Mouse (Mus musculus) stomach, postnatal 0 days (tissue): Measurements from ENCODE around the gene Ncstn. TPM values are rescaled to one million over a fixed set of nuclear protein-coding genes. Genes with fewer than 3 reads are reported as not detected.

Source experiments
- ATAC-seq: fragments of 200-750 bp; cut with Nextera tagmentation; 2 replicates; pipeline ENCODE4 v1.8.0; 2017; ENCODE audit not compliant: low FRiP score, low TSS enrichment
- DNase-seq: peaks from one replicate; pipeline ENCODE4 v3.0.0-alpha.2; 2016; ENCODE audit warnings: low spot score
- H3K27ac ChIP-seq: fragments of 300-500 bp; sonication (generic); replicated peaks from 2 replicates; pipeline ENCODE4 v1.5.1; 2014; ENCODE audit warnings: mild to moderate bottlenecking, control low read depth
- H3K27me3 ChIP-seq: fragments of 300-500 bp; sonication (generic); 2 replicates; pipeline ENCODE4 v1.6.1; 2014; ENCODE audit warnings: low read length; ENCODE audit not compliant: control insufficient read depth, insufficient read depth
- H3K36me3 ChIP-seq: fragments of 300-500 bp; sonication (generic); 2 replicates; pipeline ENCODE4 v1.6.1; 2014; ENCODE audit warnings: low read length, mixed read lengths; ENCODE audit not compliant: control insufficient read depth, insufficient read depth
- H3K4me1 ChIP-seq: fragments of 300-500 bp; sonication (generic); replicated peaks from 2 replicates; pipeline ENCODE4 v1.6.1; 2014; ENCODE audit warnings: antibody characterized with exemption; ENCODE audit not compliant: control insufficient read depth, insufficient read depth
- H3K4me2 ChIP-seq: fragments of 300-500 bp; sonication (generic); replicated peaks from 2 replicates; pipeline ENCODE4 v1.6.1; 2014; ENCODE audit warnings: low read depth, mild to moderate bottlenecking, control low read depth, moderate library complexity
- H3K4me3 ChIP-seq: fragments of 300-500 bp; sonication (generic); 2 replicates; pipeline ENCODE4 v1.5.1; 2014; ENCODE audit warnings: low read depth, low read length, control low read depth
- H3K9ac ChIP-seq: fragments of 300-500 bp; sonication (generic); 2 replicates; pipeline ENCODE4 v1.6.1; 2014; ENCODE audit warnings: mild to moderate bottlenecking, low read length, control low read depth, mixed read lengths
- H3K9me3 ChIP-seq: fragments of 300-500 bp; sonication (generic); 2 replicates; pipeline ENCODE4 v1.6.1; 2016; ENCODE audit warnings: low read length; ENCODE audit not compliant: control insufficient read depth
- CTCF ChIP-seq: IDR thresholded peaks from 2 replicates; pipeline ENCODE4 v1.5.1; 2016; ENCODE audit warnings: antibody characterized with exemption, low read depth, mild to moderate bottlenecking, moderate library complexity
- EP300 ChIP-seq: optimal IDR thresholded peaks from 2 replicates; pipeline ENCODE3; 2016; ENCODE audit warnings: antibody characterized with exemption
- WGBS: fragments of 180-500 bp; shearing (Covaris S2); extraction: QIAGEN DNeasy Blood & Tissue Kit; methylation state at CpG from one replicate; pipeline ENCODE4 v1.1.7; 2014; 5-methylcytosine and 5-hydroxymethylcytosine counted together
- polyA plus RNA-seq: library from polyadenylated mRNA; unstranded; fragments of >200 nt; fragmentation: Nextera tagmentation; extraction: Ambion mirVana; gene quantifications from 2 replicates; pipeline ENCODE4 v1.2.1, GENCODE M21; 2015

Gene Ncstn
- polyA plus RNA-seq, 1 experiment from 2014 or later = 79.3 TPM

DNA sequence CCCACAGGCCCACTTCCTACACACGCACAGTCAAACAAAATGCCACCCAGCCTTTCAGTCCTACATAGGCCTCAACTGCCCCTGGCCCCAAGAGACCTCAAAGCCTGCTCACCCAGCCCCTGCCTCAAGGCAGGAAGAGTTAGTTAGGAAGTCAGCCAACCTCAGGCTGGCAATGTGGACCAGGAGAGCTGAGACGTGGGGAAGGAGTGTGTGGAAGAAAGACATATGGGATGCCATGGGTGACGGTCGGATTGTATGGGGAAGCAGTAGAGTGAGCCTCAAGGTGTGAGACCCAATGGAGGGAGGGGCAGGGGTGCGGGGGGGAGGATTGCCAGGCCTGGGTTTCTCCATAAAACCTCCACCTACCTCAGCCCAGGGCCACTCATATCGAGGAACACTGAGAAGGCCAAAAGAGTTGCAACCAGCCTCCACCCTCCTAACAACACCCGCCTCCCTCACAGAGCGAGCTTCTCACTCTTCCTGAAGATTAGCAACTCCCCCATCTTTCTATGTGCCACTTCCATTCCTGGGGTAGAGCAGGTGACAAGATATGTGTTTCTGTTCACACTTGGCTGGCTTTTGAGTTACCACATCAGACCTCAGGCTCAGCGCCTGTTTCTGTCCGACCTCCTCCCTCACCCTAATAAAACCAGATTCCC is 62.6 kb downstream of the Ncstn start:
- peak overlapping the region; percentile 13; the same call in 1 of the 2 replicates for H3K27ac ChIP-seq
- DNase-seq = no peak
- no peak for TF ChIP-seq EP300
- TF ChIP-seq CTCF = no peak

DNA sequence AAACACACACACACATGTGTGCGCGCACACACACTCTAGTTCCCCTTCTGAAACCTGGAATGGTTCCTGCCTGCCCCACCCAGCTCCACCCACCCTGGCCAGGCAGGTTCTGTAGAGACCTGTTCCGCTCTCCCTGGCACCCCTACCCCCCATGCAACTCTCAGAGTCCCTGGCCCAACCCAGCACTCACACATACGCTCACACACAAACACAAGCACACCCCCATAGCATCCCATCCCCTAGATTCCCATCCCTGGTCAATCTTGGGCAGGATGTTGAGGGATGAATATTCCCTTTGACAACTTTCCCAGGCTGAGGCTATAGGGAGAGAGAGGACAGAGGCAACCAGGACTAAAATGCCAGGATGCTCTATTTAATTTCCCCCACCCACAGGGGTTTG is 63.3 kb downstream of the Ncstn start:
- DNase-seq = peak; percentile 66
- H3K27ac ChIP-seq = peak overlapping the region; percentile 13; the same call in 1 of the 2 replicates

More for the DNA sequence above, 62.6 kb downstream of the Ncstn start:
- H3K27me3 ChIP-seq = no peaks in the 10 kb centered on the region
- H3K36me3 ChIP-seq = no peaks in the 10 kb centered on the region
- H3K9me3 ChIP-seq = no peaks in the 10 kb centered on the region
- peaks cover 2% of the 10 kb centered on the region; the same call in 1 of the 2 replicates for H3K4me1 ChIP-seq
- ATAC-seq = no peak
- 68% methylated on average over 10 of the region's 10 CpGs for WGBS
- H3K9ac ChIP-seq = no peak overlapping the region
- H3K4me3 ChIP-seq = no peak overlapping the region
- no peak overlapping the region for H3K4me2 ChIP-seq

DNA sequence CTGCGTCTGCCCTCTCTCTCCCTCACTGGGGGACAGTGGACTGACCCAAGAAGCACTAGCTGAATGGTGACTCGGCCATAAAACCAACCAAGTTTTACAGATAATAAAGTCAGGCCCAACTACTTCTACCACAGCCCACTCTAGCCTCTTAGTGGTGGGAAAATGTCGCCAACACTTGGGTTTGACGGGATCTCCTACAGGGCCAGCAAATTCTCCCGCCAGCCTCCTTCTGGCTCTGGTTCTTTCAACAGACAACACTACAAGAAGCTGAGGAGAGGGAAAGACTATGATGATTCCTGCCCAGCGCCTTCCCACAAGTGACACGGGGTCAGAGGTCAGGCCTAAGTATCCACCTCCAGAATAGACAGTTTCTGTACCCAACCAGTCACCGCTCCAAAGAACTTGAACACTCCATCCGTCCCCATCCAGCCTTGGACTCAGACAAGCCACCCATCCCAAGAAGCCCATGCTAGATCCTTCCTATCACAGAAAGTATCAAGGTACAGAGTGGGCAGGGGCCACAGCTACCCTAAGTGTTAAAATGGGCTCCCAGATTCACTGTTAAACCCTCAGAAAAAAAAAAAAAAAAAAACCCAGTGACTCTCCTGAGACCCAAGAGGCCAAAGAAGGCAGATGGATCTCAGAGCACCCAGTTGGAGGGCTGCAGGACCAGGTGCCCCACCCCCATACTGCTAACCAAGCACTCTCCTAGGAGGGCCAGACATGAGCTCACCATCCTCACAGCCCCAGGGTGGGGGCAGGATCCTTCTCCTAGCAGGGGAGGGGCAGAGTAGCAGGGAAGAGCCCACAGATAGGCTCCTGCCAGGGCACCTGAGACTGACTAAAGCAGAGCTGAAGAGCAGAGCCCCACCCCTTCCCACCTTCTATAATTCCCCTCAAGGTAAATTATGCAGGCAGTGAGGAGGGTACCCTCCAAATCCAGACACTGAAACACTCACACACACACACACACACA is 64.0 kb downstream of the Ncstn start:
- Histone ChIP-seq H3K4me2 (peak overlapping the region; percentile 14), H3K27ac (no peak overlapping the region; the same call in 1 of the 2 replicates), H3K9ac (no peak overlapping the region), H3K4me3 (no peak overlapping the region), H3K4me1 (peaks cover 2% of the 10 kb centered on the region; the same call in 1 of the 2 replicates), H3K27me3 (no peaks in the 10 kb centered on the region), H3K9me3 (no peaks in the 10 kb centered on the region), H3K36me3 (no peaks in the 10 kb centered on the region)
- TF ChIP-seq EP300 (no peak), CTCF (no peak)
- peak; percentile 59 for ATAC-seq
- no peak for DNase-seq
- WGBS = 92% methylated on average over 9 of the region's 9 CpGs

More for the DNA sequence above, 63.3 kb downstream of the Ncstn start:
- peak; percentile 81 for ATAC-seq
- TF ChIP-seq EP300 (no peak), CTCF (no peak)
- Histone ChIP-seq H3K9ac (no peak overlapping the region), H3K27me3 (no peaks in the 10 kb centered on the region), H3K9me3 (no peaks in the 10 kb centered on the region), H3K4me1 (peaks cover 2% of the 10 kb centered on the region; the same call in 1 of the 2 replicates), H3K4me2 (peak overlapping the region; percentile 14), H3K4me3 (no peak overlapping the region), H3K36me3 (no peaks in the 10 kb centered on the region)
- 79% methylated on average over 4 of the region's 4 CpGs for WGBS

DNA sequence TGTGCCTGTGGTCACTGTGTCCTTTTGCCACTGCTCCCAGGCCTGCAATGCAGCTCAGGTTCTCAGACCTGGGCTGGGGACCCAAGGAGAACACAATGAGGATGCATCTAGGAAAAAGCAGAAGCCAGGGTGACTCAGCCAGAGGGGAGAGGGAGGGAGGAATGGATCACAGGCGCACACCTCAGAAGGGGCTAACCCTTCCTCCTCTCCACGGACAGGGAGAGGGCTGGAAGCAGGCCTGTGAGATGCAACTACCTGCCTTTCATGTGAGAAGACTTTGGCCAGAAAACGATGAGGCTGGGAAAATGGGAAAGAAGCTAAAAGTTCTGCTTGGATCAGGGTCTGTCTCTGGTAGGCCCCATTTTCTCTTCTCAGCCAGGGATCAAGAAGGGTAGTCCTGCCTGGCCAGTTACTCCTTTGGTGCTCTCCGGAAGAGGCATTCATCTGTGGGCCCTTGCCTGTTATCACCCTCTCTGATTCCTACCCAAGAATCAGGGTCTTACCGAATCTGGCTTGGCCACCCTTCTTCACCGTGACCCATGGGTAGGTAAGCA is 65.0 kb downstream of the Ncstn start:
- no peak for ATAC-seq
- TF ChIP-seq CTCF (no peak), EP300 (no peak)
- Histone ChIP-seq H3K4me2 (no peak overlapping the region), H3K4me3 (no peak overlapping the region), H3K4me1 (peaks cover 2% of the 10 kb centered on the region; the same call in 1 of the 2 replicates), H3K9ac (no peak overlapping the region), H3K9me3 (no peaks in the 10 kb centered on the region), H3K27me3 (no peaks in the 10 kb centered on the region), H3K27ac (no peak overlapping the region), H3K36me3 (no peaks in the 10 kb centered on the region)
- DNase-seq = no peak
- WGBS = 68% methylated on average over 6 of the region's 6 CpGs

DNA sequence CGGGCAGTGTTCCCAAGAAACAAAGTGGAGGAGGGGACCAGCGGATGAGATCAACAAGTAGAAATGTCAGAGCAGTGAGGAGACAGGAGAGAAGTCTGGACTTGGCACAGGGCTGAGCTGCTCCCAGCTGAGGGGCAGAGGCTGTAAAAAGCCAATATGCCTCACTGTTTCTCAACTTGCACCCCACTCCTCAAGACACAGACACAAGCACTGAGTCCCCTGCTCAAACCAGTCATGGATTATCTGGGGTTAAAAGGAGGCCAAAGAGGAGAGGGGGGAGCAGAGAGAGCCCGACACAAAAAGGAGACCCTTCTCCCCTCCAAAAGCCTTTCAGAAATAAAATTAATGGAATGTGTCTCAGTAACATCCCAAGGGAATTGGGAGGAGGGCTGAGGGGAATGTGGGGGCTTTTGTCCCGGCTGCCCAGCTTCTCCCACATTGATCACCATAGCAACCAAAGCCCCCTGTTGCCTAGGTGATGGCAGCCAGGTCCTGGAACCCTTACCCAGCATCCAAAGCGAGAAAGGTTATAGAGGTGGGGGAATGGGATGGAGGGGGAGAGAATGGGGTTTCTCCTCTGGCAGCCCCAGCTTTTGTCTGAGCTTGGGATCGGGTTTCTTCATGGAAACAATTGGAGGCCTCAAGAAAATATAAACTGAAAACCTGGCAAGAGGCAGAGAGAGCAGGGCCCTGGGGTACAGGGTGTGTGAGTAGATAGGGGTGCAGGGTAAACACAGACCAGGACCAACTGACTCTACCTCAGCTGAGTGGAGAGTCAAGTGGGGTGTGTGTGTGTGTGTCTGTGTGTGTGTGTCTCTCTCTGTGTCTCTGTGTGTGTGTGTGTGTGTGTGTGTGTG is 65.7 kb downstream of the Ncstn start:
- H3K9ac ChIP-seq = no peak overlapping the region
- H3K9me3 ChIP-seq = no peaks in the 10 kb centered on the region
- DNase-seq (no peak), ATAC-seq (no peak)
- H3K27ac ChIP-seq = 0 out of 2 replicates have a peak overlapping the region, but pooled peaks have one; percentile 56
- WGBS = 41% methylated on average over 6 of the region's 6 CpGs
- no peak for TF ChIP-seq CTCF
- H3K4me2 ChIP-seq = no peak overlapping the region
- H3K4me3 ChIP-seq = no peak overlapping the region
- no peaks in the 10 kb centered on the region for H3K27me3 ChIP-seq
- peaks cover 2% of the 10 kb centered on the region; the same call in 1 of the 2 replicates for H3K4me1 ChIP-seq
- no peaks in the 10 kb centered on the region for H3K36me3 ChIP-seq
